21 mouse cellular contexts compared by ENCODE assay signal in genomic region chr11:75227632-75228031, GRCm38 (mm10). TPM values are rescaled to one million over a fixed set of nuclear protein-coding genes. Genes with fewer than 3 reads are reported as not detected.
DNase-seq lines count a peak whose midpoint lies in the region; ATAC-seq and TF ChIP-seq lines count a peak whose summit lies in the region.
"Had no signal": no experiment of that assay in that cellular context is flagged by ENCODE, and none has a peak within 500 bp of the region (broad histone marks: within the 10 kb centered on the region; RNA-seq: fewer than 3 reads in every experiment).

No protein-coding gene starts in this region.

- H3K27ac ChIP-seq in heart, adult 2 months, result no peak overlapping the region
- H3K27ac ChIP-seq: embryonic facial prominence, embryonic 12.5 days; forebrain, embryonic 12.5 days had no signal

- no peak for TF ChIP-seq POLR2A in heart, adult 2 months (IDR thresholded peaks at IDR 0.05; ENCODE audit: insufficient read depth, low read depth, low read length)

- peak; percentile 41 for DNase-seq in left cerebral cortex, postnatal 4 days
- no peak for DNase-seq in left cerebral cortex, postnatal 25 days (ENCODE audit: low spot score in 2 of 2)
- peak; percentile 25 for DNase-seq in thymus, postnatal 25 days
- no peak for DNase-seq in thymus, adult 18-20 months
- no peak for DNase-seq in heart, adult 2 months
- DNase-seq in urinary bladder, postnatal 4 days (ENCODE audit: low spot score in 2 of 2), result no peak
- DNase-seq: adrenal gland, postnatal 14 days; B cell, adult 2 months; cerebellum, adult 18-20 months; cerebellum, adult 9-11 months; embryo, embryonic 11 days; gastrocnemius, postnatal 10 days had no signal

- H3K4me1 ChIP-seq in heart, adult 2 months (ENCODE audit: control insufficient read depth, insufficient read depth, low read length), result 0 out of 2 replicates have a peak, but pooled peaks cover 1% of the 10 kb centered on the region

- no peak for TF ChIP-seq CTCF in heart, adult 2 months (IDR thresholded peaks at IDR 0.05)

- no peak overlapping the region for H3K9ac ChIP-seq in heart, adult 2 months (ENCODE audit: low read depth, low read length)
- H3K9ac ChIP-seq: embryonic facial prominence, embryonic 12.5 days; forebrain, embryonic 12.5 days; heart, embryonic 12.5 days had no signal

- intact Hi-C loops in left cerebral cortex, postnatal 4 days (cut with DNase I), result no loop called here
- intact Hi-C loops in left cerebral cortex, postnatal 25 days (cut with DNase I), result no loop called here
- intact Hi-C loops in heart, adult 2 months (cut with DNase I), result no loop called here

- H3K27me3 ChIP-seq in heart, adult 2 months (ENCODE audit: control insufficient read depth, insufficient read depth, low read length), result no peaks in the 10 kb centered on the region
- H3K27me3 ChIP-seq: embryonic facial prominence, embryonic 12.5 days; heart, embryonic 12.5 days had no signal

- no peak overlapping the region for H3K4me3 ChIP-seq in heart, adult 2 months
- H3K4me3 ChIP-seq: embryonic facial prominence, embryonic 12.5 days; forebrain, embryonic 12.5 days; heart, embryonic 12.5 days had no signal

- no peaks in the 10 kb centered on the region for H3K36me3 ChIP-seq in heart, adult 2 months (ENCODE audit: control insufficient read depth, insufficient read depth, low read length)
- H3K36me3 ChIP-seq: embryonic facial prominence, embryonic 12.5 days; forebrain, embryonic 12.5 days; G1E; heart, embryonic 12.5 days had no signal

- ATAC-seq in granulocyte monocyte progenitor cell, adult 5-6 weeks (replicated peaks; ENCODE audit: poor library complexity, severe bottlenecking), result peak; percentile 52; the same call in 1 of the 2 replicates
- ATAC-seq: CD4-positive, CD25-positive, alpha-beta regulatory T cell, adult 4 months; forebrain, embryonic 16.5 days; hindbrain, embryonic 16.5 days; inflammation-experienced regulatory T-cells, adult 6 months had no signal

- WGBS in heart, adult 2 months, result 68% methylated on average over 3 of the region's 3 CpGs

- H3K79me2 ChIP-seq in heart, adult 2 months (replicated peaks; ENCODE audit: control insufficient read depth, insufficient read depth, low read length), result no peaks in the 10 kb centered on the region

- TF ChIP-seq EP300 in heart, adult 2 months (IDR thresholded peaks at IDR 0.05; ENCODE audit: insufficient read depth, low read depth, low read length), result no peak

RNA-seq across cellular contexts. Expression of gene Rtn4rl1, which starts 34.0 kb away (rescaled TPM):
- total RNA-seq in left cerebral cortex, postnatal 4 days (2021), result 10 to 100 TPM; 31.6 to 35.4 TPM
- total RNA-seq in left cerebral cortex, postnatal 25 days (2021), result 10 to 100 TPM; 76.5 to 90.2 TPM
- total RNA-seq in granulocyte monocyte progenitor cell, adult 5-6 weeks (2014; fragmentation: Nextera tagmentation), result 0.37 and 1.0 TPM in 2 replicates
- total RNA-seq in granulocyte monocyte progenitor cell, adult 5-6 weeks (2017), result 0.15 TPM in 1 of 2 replicates, not detected in the other
- 1 to 10 TPM; 8.4 to 9.4 TPM for total RNA-seq in heart, adult 2 months (2021)
- polyA plus RNA-seq in heart, adult 2 months (2012; rRNA removed), result 7.5 and 10.4 TPM in 2 replicates
- total RNA-seq: G1E had no signal
- polyA plus RNA-seq: G1E had no signal

RNA-seq across cellular contexts. Expression of gene Dph1, which starts 36.6 kb away (rescaled TPM):
- total RNA-seq in left cerebral cortex, postnatal 4 days (2021), result 10 to 100 TPM; 15.2 to 15.3 TPM
- total RNA-seq in left cerebral cortex, postnatal 25 days (2021), result 10 to 100 TPM; 26.9 to 27.2 TPM
- total RNA-seq in granulocyte monocyte progenitor cell, adult 5-6 weeks (2014; fragmentation: Nextera tagmentation), result 7.6 and 17.1 TPM in 2 replicates
- total RNA-seq in granulocyte monocyte progenitor cell, adult 5-6 weeks (2017), result 8.9 and 10.6 TPM in 2 replicates
- 10 to 100 TPM in 1 of 2 experiments, 1 to 10 TPM in 1; 8.5 to 11.6 TPM for total RNA-seq in heart, adult 2 months (2021)
- polyA plus RNA-seq in heart, adult 2 months (2012; rRNA removed), result 21.7 and 32.9 TPM in 2 replicates

RNA-seq across cellular contexts. Expression of gene Ovca2, which starts 49.0 kb away (rescaled TPM):
- total RNA-seq in left cerebral cortex, postnatal 4 days (2021), result 10 to 100 TPM in 1 of 2 experiments, 1 to 10 TPM in 1; 9.2 to 11.2 TPM
- 10 to 100 TPM; 12.4 to 13.9 TPM for total RNA-seq in left cerebral cortex, postnatal 25 days (2021)
- total RNA-seq in granulocyte monocyte progenitor cell, adult 5-6 weeks (2014; fragmentation: Nextera tagmentation), result 17.1 and 20.1 TPM in 2 replicates
- 16.1 and 16.4 TPM in 2 replicates for total RNA-seq in granulocyte monocyte progenitor cell, adult 5-6 weeks (2017)
- 1 to 10 TPM; 5.7 to 6.1 TPM for total RNA-seq in heart, adult 2 months (2021)
- polyA plus RNA-seq in heart, adult 2 months (2012; rRNA removed), result 11.1 and 16.7 TPM in 2 replicates

RNA-seq across cellular contexts. Expression of gene Hic1, which starts 58.3 kb away (rescaled TPM):
- total RNA-seq in left cerebral cortex, postnatal 4 days (2021), result 1 to 10 TPM; 5.2 to 5.6 TPM
- total RNA-seq in left cerebral cortex, postnatal 25 days (2021), result 1 to 10 TPM; 3.3 to 3.5 TPM
- not detected in 2 replicates for total RNA-seq in granulocyte monocyte progenitor cell, adult 5-6 weeks (2014; fragmentation: Nextera tagmentation)
- total RNA-seq in granulocyte monocyte progenitor cell, adult 5-6 weeks (2017), result not detected in 2 replicates
- 10 to 100 TPM; 12.6 to 13.6 TPM for total RNA-seq in heart, adult 2 months (2021)
- polyA plus RNA-seq in heart, adult 2 months (2012; rRNA removed), result 15.5 and 19.6 TPM in 2 replicates

Comparison
In these comparisons a context has a peak if more than half of its experiments do, and no peak if none do; other contexts are left out.
1. DNase-seq: peak in left cerebral cortex, postnatal 4 days (single experiment) and thymus, postnatal 25 days (single experiment); none in left cerebral cortex, postnatal 25 days (0 of 2), thymus, adult 18-20 months (0 of 2), heart, adult 2 months (0 of 2) and urinary bladder, postnatal 4 days (0 of 2).
2. RNA of gene Rtn4rl1, which starts 34.0 kb away (total RNA-seq): 76.5 to 90.2 TPM in left cerebral cortex, postnatal 25 days, 31.6 to 35.4 TPM in left cerebral cortex, postnatal 4 days and 8.4 to 9.4 TPM in heart, adult 2 months; 0.15 to 1.0 TPM in granulocyte monocyte progenitor cell, adult 5-6 weeks; every median in the first group is over 4 times any median in the second.